ENCODE assay signal across 20 mouse cellular contexts in the genomic region with DNA sequence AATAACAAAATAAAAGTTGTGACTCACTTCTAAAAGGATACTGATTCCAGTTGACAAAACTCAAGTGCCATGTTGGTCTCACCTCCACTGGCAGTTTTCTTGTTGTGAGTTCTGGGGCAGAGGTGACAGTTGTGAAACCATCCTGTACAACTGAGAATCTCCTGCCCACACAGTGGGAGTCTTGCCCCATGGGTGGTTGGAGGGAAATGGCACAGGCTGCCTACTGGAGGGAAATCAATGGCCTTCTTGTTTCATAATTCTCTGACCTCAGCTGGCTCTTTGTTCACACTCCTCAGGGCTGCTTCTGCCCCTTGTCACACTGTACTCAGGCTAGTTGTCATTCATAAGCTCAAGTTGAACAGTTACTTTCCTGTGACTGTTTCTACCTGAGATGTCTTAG. TPM values are rescaled to one million over a fixed set of nuclear protein-coding genes. Genes with fewer than 3 reads are reported as not detected.
DNase-seq lines count a peak whose midpoint lies in the region; ATAC-seq and TF ChIP-seq lines count a peak whose summit lies in the region.
"Had no signal": no experiment of that assay in that cellular context is flagged by ENCODE, and none has a peak within 500 bp of the region (broad histone marks: within the 10 kb centered on the region; RNA-seq: fewer than 3 reads in every experiment).

No protein-coding gene starts in this region.

- TF ChIP-seq CTCF in liver, adult 2 months (IDR thresholded peaks at IDR 0.05; ENCODE audit: low read depth, low read length) = 0 out of 2 replicates have a peak, but pooled peaks have one; percentile 17
- TF ChIP-seq CTCF in stomach, postnatal 0 days (IDR thresholded peaks at IDR 0.05; ENCODE audit: low read depth) = no peak

- H3K27ac ChIP-seq in liver, adult 2 months (replicated peaks; ENCODE audit: insufficient read depth, low read depth, low read length) = no peak overlapping the region; the same call in 1 of the 2 replicates
- no peak overlapping the region for H3K27ac ChIP-seq in liver, embryonic 11.5 days (ENCODE audit: low read depth, low read length)
- no peak overlapping the region for H3K27ac ChIP-seq in stomach, postnatal 0 days (replicated peaks)
- H3K27ac ChIP-seq: embryonic facial prominence, embryonic 10.5 days; forebrain, embryonic 15.5 days; heart, embryonic 15.5 days; hindbrain, embryonic 12.5 days; kidney, embryonic 15.5 days; midbrain, embryonic 12.5 days had no signal

- H3K36me3 ChIP-seq in liver, adult 2 months (ENCODE audit: control insufficient read depth, insufficient read depth, low read length) = peaks cover 7% of the 10 kb centered on the region
- H3K36me3 ChIP-seq in liver, embryonic 11.5 days (ENCODE audit: control insufficient read depth, insufficient read depth, low read length) = no peaks in the 10 kb centered on the region
- 0 out of 2 replicates have a peak, but pooled peaks cover 6% of the 10 kb centered on the region for H3K36me3 ChIP-seq in stomach, postnatal 0 days (ENCODE audit: control insufficient read depth, insufficient read depth, low read length)
- H3K36me3 ChIP-seq: embryonic facial prominence, embryonic 10.5 days; heart, embryonic 15.5 days had no signal

- no peak for TF ChIP-seq POLR2A in liver, adult 2 months (IDR thresholded peaks at IDR 0.05; ENCODE audit: extremely low read depth, insufficient read depth, low read length)

- no peaks in the 10 kb centered on the region for H3K27me3 ChIP-seq in liver, adult 2 months (ENCODE audit: control insufficient read depth, insufficient read depth, low read length)
- H3K27me3 ChIP-seq in liver, embryonic 11.5 days (replicated peaks; ENCODE audit: control insufficient read depth, insufficient read depth, low read length) = no peaks in the 10 kb centered on the region; the same call in 1 of the 2 replicates
- no peaks in the 10 kb centered on the region for H3K27me3 ChIP-seq in stomach, postnatal 0 days (ENCODE audit: control insufficient read depth, insufficient read depth, low read length)
- H3K27me3 ChIP-seq: forebrain, embryonic 15.5 days; heart, embryonic 15.5 days; hindbrain, embryonic 12.5 days; kidney, embryonic 15.5 days had no signal

- no peak overlapping the region for H3K4me2 ChIP-seq in liver, embryonic 11.5 days
- H3K4me2 ChIP-seq in stomach, postnatal 0 days (replicated peaks; ENCODE audit: low read depth) = no peak overlapping the region
- H3K4me2 ChIP-seq: forebrain, embryonic 15.5 days; heart, embryonic 15.5 days; hindbrain, embryonic 12.5 days; kidney, embryonic 15.5 days; midbrain, embryonic 12.5 days had no signal

- TF ChIP-seq EP300 in stomach, postnatal 0 days (optimal IDR thresholded peaks at IDR 0.05) = no peak

- H3K9me3 ChIP-seq in liver, embryonic 11.5 days (ENCODE audit: control insufficient read depth, low read length) = no peaks in the 10 kb centered on the region
- no peaks in the 10 kb centered on the region for H3K9me3 ChIP-seq in stomach, postnatal 0 days (ENCODE audit: control insufficient read depth, low read length)
- H3K9me3 ChIP-seq: embryonic facial prominence, embryonic 10.5 days; forebrain, embryonic 15.5 days; heart, embryonic 15.5 days; hindbrain, embryonic 12.5 days; kidney, embryonic 15.5 days; midbrain, embryonic 12.5 days had no signal

- peak; percentile 66 for DNase-seq in adrenal gland, postnatal 14 days
- DNase-seq in adrenal gland, postnatal 4 days (ENCODE audit: low spot score in 2 of 2) = no peak
- DNase-seq in liver, adult 2 months (ENCODE audit: extremely low read depth, low read depth, low spot score) = peak; percentile 94
- DNase-seq in liver, embryonic 11.5 days (ENCODE audit: low spot score) = no peak
- DNase-seq in brain, adult 2 months (ENCODE audit: low read depth, low spot score) = peak; percentile 75
- no peak for DNase-seq in stomach, postnatal 0 days (ENCODE audit: low spot score)
- DNase-seq: cerebellum, adult 11-12 months; cerebellum, postnatal 25 days; heart, adult 18-20 months; liver; right cerebral cortex, postnatal 25 days; thymus, postnatal 25 days had no signal

- no peak overlapping the region for H3K4me3 ChIP-seq in liver, adult 2 months (ENCODE audit: insufficient read depth, low read depth, low read length)
- no peak overlapping the region for H3K4me3 ChIP-seq in liver, embryonic 11.5 days (ENCODE audit: low read depth, low read length)
- no peak overlapping the region for H3K4me3 ChIP-seq in stomach, postnatal 0 days (ENCODE audit: low read depth, low read length)
- H3K4me3 ChIP-seq: embryonic facial prominence, embryonic 10.5 days; forebrain, embryonic 15.5 days; heart, embryonic 15.5 days; hindbrain, embryonic 12.5 days; kidney, embryonic 15.5 days; midbrain, embryonic 12.5 days had no signal

- H3K79me2 ChIP-seq in liver, adult 2 months (ENCODE audit: control insufficient read depth, insufficient read depth, low read length) = no peaks in the 10 kb centered on the region; the same call in 1 of the 2 replicates

- no peak for ATAC-seq in liver, embryonic 11.5 days (replicated peaks; ENCODE audit: low FRiP score)
- ATAC-seq in megakaryocyte, adult 5-6 weeks (ENCODE audit: poor library complexity, severe bottlenecking) = peak; percentile 74
- ATAC-seq in stomach, postnatal 0 days (ENCODE audit: low FRiP score, low TSS enrichment) = no peak
- ATAC-seq: forebrain, embryonic 15.5 days had no signal

- H3K9ac ChIP-seq in liver, adult 2 months (ENCODE audit: low read depth, low read length) = no peak overlapping the region
- no peak overlapping the region for H3K9ac ChIP-seq in liver, embryonic 11.5 days (ENCODE audit: low read depth, low read length)
- H3K9ac ChIP-seq in stomach, postnatal 0 days (ENCODE audit: low read length) = no peak overlapping the region
- H3K9ac ChIP-seq: forebrain, embryonic 15.5 days; heart, embryonic 15.5 days; hindbrain, embryonic 12.5 days; kidney, embryonic 15.5 days; midbrain, embryonic 12.5 days had no signal

- H3K4me1 ChIP-seq in liver, adult 2 months (ENCODE audit: control insufficient read depth, insufficient read depth, low read length) = peaks cover 22% of the 10 kb centered on the region
- no peaks in the 10 kb centered on the region for H3K4me1 ChIP-seq in liver, embryonic 11.5 days (replicated peaks; ENCODE audit: control insufficient read depth, insufficient read depth, low read length)
- no peaks in the 10 kb centered on the region for H3K4me1 ChIP-seq in stomach, postnatal 0 days (replicated peaks; ENCODE audit: control insufficient read depth, insufficient read depth)
- H3K4me1 ChIP-seq: embryonic facial prominence, embryonic 10.5 days; forebrain, embryonic 15.5 days; heart, embryonic 15.5 days; hindbrain, embryonic 12.5 days; kidney, embryonic 15.5 days; midbrain, embryonic 12.5 days had no signal

RNA-seq across cellular contexts. Expression of a gene that starts 11.4 kb away (rescaled TPM):
- total RNA-seq in adrenal gland, postnatal 14 days (2021) = 37.7 and 40.5 TPM in 2 replicates
- total RNA-seq in adrenal gland, postnatal 4 days (2021) = 10 to 100 TPM; 47.7 to 49.2 TPM
- 58.4 and 59.7 TPM in 2 replicates for total RNA-seq in liver, adult 2 months (2014; rRNA removed)
- 53.7 and 67.4 TPM in 2 replicates for polyA plus RNA-seq in liver, adult 2 months (2012; rRNA removed)
- 73.2 and 83.3 TPM in 2 replicates for polyA plus RNA-seq in liver, embryonic 11.5 days (2014; fragmentation: Nextera tagmentation; extraction: Ambion mirVana)
- total RNA-seq in megakaryocyte, adult 5-6 weeks (2015) = 249 and 340 TPM in 2 replicates
- total RNA-seq in megakaryocyte, adult 5-6 weeks (2017) = 60.2 and 62.4 TPM in 2 replicates
- 96.2 and 104 TPM in 2 replicates for polyA plus RNA-seq in stomach, postnatal 0 days (2015; fragmentation: Nextera tagmentation; extraction: Ambion mirVana)

RNA-seq across cellular contexts. Expression of a gene that starts 16.8 kb away (rescaled TPM):
- total RNA-seq in adrenal gland, postnatal 14 days (2021) = 356 and 378 TPM in 2 replicates
- total RNA-seq in adrenal gland, postnatal 4 days (2021) = 100 to 1,000 TPM in 1 of 2 experiments, 10 to 100 TPM in 1; 97.6 to 134 TPM
- 690 and 762 TPM in 2 replicates for total RNA-seq in liver, adult 2 months (2014; rRNA removed)
- polyA plus RNA-seq in liver, adult 2 months (2012; rRNA removed) = 305 and 352 TPM in 2 replicates
- 123 and 129 TPM in 2 replicates for polyA plus RNA-seq in liver, embryonic 11.5 days (2014; fragmentation: Nextera tagmentation; extraction: Ambion mirVana)
- total RNA-seq in megakaryocyte, adult 5-6 weeks (2015) = 198 and 227 TPM in 2 replicates
- 109 and 143 TPM in 2 replicates for total RNA-seq in megakaryocyte, adult 5-6 weeks (2017)
- polyA plus RNA-seq in stomach, postnatal 0 days (2015; fragmentation: Nextera tagmentation; extraction: Ambion mirVana) = 292 and 304 TPM in 2 replicates

RNA-seq across cellular contexts. Expression of a gene that starts 37.7 kb away (rescaled TPM):
- 0.33 and 0.41 TPM in 2 replicates for total RNA-seq in adrenal gland, postnatal 14 days (2021)
- 1 to 10 TPM in 1 of 2 experiments, under 1 TPM in 1; 0.85 to 1.1 TPM for total RNA-seq in adrenal gland, postnatal 4 days (2021)
- total RNA-seq in liver, adult 2 months (2014; rRNA removed) = 0.09 and 0.27 TPM in 2 replicates
- polyA plus RNA-seq in liver, adult 2 months (2012; rRNA removed) = 0.04 and 0.17 TPM in 2 replicates
- 0.05 and 0.13 TPM in 2 replicates for polyA plus RNA-seq in liver, embryonic 11.5 days (2014; fragmentation: Nextera tagmentation; extraction: Ambion mirVana)
- 0.04 and 0.16 TPM in 2 replicates for total RNA-seq in megakaryocyte, adult 5-6 weeks (2015)
- total RNA-seq in megakaryocyte, adult 5-6 weeks (2017) = 0.04 and 0.20 TPM in 2 replicates
- polyA plus RNA-seq in stomach, postnatal 0 days (2015; fragmentation: Nextera tagmentation; extraction: Ambion mirVana) = 0.50 and 0.62 TPM in 2 replicates
- total RNA-seq: gastrocnemius, adult 18-20 months had no signal

RNA-seq across cellular contexts. Expression of a gene that starts 56.3 kb away (rescaled TPM):
- total RNA-seq in adrenal gland, postnatal 14 days (2021) = not detected in 2 replicates
- under 1 TPM in 1 of 2 experiments, not detected in 1; 0.25 TPM for total RNA-seq in adrenal gland, postnatal 4 days (2021)
- not detected in 2 replicates for total RNA-seq in liver, adult 2 months (2014; rRNA removed)
- not detected in 2 replicates for polyA plus RNA-seq in liver, adult 2 months (2012; rRNA removed)
- 0.29 and 0.43 TPM in 2 replicates for polyA plus RNA-seq in liver, embryonic 11.5 days (2014; fragmentation: Nextera tagmentation; extraction: Ambion mirVana)
- total RNA-seq in megakaryocyte, adult 5-6 weeks (2015) = not detected in 2 replicates
- 0.59 TPM in 1 of 2 replicates, not detected in the other for total RNA-seq in megakaryocyte, adult 5-6 weeks (2017)
- 0.13 and 0.18 TPM in 2 replicates for polyA plus RNA-seq in stomach, postnatal 0 days (2015; fragmentation: Nextera tagmentation; extraction: Ambion mirVana)
- total RNA-seq: gastrocnemius, adult 18-20 months had no signal

Comparison
In these comparisons a context has a peak if more than half of its experiments do, and no peak if none do; other contexts are left out.
1. DNase-seq: peak in adrenal gland, postnatal 14 days (single experiment), liver, adult 2 months (single experiment) and brain, adult 2 months (single experiment); none in adrenal gland, postnatal 4 days (0 of 2), liver, embryonic 11.5 days (single experiment) and stomach, postnatal 0 days (single experiment).